Mouse (Mus musculus) heart, postnatal 4 days (tissue): ENCODE data around the gene Nedd9. TPM values are rescaled to one million over a fixed set of nuclear protein-coding genes. Genes with fewer than 3 reads are reported as not detected.

ENCODE experiments used
- DNase-seq: peaks from one replicate; pipeline ENCODE4 v3.0.0; 2021
- total RNA-seq, 2 experiments: library from RNA; stranded (reverse); gene quantifications; 2 replicates each; pipeline ENCODE4 v1.2.3; 2021

Nedd9 gene
- total RNA-seq, 2 experiments from 2014 or later: 40.2 to 40.3 TPM

DNA sequence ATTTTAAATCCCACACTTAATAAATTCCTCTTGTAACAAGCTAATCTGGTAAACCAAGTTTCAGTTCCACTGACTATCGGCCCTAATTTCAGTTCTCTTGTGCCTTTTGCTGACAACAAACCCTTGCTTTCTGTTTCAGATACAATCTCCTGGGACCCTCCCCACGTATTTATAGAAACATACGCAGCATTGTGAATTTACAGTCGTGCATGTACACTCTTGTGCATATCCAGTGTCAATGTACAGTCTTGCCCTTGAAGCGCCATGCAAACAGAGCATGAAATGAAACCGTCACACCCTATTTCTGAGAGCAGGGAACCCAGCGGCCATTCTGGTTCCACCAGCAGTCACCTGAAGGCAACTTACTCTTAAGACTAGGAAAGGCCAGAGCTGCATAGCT, 4.4 kb upstream of the Nedd9 start:
- no peak for DNase-seq

DNA sequence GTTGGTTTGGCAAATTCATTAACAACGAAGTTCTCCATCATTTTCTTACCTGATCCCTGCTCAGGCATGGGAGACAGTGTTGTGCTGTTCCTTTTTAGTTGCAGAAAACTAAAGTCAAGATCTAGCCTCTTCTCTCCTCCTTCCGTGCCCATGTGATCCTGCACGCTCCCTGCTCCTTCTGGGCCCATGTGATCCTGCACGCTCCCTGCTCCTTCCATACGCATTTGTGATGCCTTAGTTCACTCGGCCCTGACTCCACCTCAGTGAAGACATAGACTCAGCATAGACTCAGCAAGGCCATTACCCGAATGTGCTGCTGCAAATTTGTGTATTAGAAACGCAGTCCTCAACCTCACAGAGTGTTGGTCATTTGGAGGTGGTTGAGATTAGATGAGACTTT, 3.1 kb upstream of the Nedd9 start:
- no peak for DNase-seq

DNA sequence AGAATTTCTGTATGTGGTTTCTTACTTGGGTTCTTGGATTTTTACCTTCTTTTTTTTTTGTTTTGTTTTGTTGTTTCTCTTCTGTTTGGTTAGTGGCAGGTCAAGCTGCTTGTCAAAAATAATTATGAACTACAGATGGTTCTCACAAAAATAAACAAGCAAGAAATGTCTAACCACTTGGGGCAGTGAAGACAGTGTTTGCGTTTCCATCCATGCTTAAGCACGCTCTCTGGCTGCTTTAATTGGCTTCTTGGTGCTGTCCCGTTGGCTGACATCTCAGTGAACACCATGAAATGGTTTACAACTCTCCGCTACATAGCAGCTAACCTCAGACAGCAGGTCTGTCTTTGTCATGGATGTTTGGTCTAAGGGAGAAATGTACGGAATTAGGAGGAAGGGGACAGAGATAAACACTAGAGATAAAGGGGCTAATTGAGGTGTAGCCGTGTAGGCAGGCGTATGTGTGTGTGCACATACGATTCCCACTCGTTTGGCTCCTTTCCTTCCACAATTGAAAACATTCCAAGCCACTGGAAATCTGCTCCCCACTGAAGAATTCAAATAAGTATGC, 2.6 kb upstream of the Nedd9 start:
- no peak for DNase-seq

DNA sequence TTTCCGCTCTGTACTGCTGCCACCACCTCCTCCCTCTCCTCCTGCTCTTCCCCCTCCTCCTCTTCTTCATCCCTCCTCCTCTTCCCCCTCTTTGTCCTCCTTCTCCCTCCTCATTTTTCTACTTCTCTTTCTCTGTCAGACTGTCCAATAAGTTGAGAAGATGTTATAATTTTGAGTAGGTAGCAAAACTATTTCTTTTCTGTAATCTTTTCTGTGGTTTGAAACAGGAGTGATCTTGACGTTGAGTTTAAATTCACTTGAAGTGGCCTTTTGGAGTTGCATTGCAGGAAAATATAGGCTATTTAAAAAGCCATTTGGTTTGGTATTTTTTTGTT, 214 bp upstream of the Nedd9 start:
- no peak for DNase-seq

DNA sequence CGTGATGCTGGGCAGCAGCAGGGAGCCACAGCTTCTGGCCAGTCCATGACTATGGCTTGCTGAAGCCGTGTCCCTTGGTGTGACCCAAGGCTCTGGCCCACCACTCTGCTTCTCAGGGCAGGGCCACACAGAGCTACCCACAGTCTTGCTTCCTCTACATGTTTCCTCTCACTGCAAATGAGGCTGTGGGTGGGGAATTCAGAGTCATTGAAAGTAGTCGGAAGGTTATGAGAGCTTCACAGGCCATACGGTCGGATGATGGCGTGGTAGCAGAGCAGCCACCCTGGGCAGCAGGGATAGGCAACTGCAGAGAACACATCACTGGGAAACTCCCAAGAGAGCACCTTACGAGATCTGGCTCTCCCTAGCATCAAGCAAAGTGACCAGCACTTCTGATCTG, 3.2 kb downstream of the Nedd9 start:
- no peak for DNase-seq

DNA sequence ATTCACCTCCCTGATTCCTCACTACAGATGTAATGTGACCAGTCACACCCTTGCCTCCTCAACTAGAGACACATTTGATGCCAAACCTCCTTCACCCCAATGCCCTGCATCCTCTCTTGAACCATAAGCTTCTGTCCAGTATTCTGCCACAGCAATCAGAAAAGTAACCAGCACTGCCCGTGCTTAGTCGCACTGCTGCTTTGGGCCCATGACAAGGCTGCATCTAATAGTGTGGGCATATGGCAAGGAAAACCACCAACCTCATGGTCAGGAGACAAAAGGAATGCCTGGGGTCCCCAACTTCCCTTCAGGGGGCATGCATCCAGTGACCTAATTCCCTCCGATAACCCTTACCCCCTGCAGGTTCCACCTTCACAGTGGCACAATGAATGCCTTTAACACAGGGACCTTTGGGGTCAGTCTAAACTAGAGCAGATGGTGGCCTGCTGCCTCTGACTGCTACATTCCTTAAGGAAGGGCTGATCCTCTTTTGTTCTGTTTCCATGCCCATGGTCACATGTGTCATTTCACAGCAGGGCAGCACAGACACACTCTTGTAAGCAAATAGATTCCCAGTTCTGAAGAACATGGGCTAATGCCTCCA, 4.7 kb downstream of the Nedd9 start:
- DNase-seq: no peak

DNA sequence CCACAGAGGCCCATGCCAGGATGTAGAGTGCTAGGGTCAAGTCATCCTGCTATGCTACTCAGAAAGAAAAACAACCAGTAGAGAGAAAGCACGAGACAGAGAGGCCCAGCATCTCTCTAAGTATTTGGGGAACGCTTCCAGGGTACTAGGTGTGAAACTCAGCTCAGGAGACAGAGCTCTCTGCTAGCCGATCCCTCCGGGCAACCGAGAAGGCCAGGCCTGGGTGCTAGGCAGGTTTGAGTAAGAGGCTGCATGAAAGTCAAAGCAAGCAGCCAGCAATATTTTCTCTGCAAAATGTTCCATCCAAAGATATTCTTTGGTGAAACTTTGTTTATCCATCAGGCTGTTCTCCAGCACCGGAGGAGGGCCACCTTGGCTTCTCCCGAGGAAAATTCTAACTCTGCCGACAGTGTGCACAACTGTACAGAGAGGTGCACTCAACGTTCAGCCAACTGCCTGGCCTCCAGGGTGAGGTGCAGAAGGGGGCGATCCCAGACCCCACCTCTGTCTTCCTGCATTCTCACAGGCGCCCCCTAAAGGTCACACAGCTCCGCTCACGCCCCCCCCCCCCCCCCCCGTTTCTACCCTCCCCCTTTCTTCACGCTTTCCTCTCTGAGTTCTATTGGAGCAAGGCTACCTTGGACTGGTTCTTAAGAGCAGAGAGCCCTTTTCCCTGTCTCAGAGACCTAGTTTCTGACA, 7.3 kb downstream of the Nedd9 start:
- no peak for DNase-seq

DNA sequence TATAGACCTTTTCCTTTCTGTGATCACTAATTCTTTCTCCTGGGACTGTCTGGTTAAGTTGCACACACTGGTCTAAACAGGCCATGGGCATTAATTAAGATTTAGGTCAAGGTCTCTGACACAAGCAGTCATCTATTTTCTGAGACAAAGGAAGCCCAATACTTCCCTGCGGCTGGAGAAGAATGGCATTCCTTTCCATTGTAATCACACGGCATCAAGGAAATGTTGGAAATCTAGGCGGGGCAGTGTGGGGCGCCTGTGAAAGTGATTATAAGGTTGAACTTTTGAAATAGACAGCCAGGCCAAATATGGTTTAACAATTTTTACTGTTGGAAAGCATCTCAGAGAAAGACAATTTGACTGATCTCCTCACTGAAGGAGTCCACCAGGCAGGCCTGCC, 10.9 kb downstream of the Nedd9 start:
- DNase-seq: peak; percentile 23

DNA sequence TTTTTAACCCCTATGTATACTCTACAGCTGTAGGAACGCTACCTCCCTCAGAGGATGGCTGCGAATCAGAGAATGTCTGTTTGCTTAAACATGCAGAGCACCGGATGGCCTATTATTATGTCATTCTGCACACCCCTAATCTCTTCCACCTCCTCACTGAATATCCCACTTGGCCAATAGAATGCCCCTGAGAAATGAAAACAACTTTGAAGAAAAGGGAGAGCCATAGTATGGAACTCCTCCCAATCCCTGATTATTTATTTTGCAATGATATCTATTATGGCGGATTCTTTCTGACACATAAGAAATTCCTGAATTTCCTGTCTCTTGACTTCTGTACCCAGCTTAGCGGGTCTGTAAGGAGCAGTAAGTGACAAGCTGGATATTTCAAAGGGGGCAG, 12.8 kb downstream of the Nedd9 start:
- no peak for DNase-seq

DNA sequence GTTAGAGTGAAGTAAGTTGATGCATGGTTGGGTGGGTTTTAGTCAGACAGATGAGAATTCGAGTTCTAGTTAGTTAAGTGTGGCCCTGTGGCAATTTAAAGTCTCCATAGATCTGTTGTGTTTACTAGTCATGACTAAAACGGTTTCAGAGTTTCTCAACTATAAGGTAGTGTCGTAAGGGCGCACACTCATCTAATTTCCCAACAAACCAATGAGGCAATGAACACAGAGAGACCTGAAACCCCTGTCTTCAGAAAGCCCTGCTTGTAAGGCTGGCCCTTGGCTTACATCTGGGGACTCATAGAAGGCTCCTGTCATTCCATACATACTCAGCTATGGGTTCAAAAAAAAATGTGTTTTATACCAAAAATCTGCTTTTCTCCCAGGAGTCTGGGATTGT, 13.7 kb downstream of the Nedd9 start:
- DNase-seq: no peak

DNA sequence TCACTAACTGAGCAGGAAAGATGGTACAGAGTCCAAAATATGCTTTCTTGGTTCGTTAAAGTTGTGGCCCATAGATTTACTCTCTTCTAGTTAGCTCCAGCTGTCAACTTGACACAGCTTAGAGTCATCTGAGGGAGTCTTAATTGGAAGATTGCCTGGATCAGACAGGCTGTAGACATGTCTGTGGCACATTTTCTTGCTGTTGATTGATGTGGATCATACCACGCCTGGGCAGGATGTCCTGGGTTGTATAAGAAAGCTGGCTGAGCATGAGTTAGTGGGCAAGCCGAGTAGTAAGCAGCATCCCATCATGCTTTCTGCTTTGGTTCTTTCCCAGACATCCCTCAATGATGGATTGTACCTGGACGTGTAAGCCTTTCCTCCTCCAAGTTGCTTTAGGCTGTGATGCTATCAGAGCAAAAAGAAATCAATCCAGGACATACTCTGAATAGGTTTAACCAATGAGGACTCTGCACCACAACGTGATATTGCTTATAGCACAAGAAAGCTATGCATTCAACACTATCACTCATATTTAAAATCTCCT, 14.2 kb downstream of the Nedd9 start:
- no peak for DNase-seq

DNA sequence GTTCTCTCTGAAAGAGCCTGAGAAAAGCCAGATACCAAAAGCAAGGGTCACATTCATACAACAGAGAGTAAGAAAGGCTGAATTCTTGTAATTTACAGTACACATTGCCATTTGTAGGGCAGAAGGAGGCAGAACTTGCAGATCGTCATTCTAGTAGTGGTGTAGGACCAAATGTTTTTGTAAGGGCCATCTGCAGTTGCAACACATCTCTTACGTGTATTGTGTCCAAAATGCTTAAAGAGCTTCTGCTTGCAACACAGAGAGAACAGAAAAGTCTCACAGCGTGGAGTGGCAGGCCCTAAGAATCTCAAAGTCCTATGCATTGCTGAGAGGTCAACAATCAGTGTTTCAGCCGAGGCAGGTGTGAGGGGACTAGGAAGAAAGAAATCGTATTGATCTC, 18.9 kb downstream of the Nedd9 start:
- DNase-seq: no peak

DNA sequence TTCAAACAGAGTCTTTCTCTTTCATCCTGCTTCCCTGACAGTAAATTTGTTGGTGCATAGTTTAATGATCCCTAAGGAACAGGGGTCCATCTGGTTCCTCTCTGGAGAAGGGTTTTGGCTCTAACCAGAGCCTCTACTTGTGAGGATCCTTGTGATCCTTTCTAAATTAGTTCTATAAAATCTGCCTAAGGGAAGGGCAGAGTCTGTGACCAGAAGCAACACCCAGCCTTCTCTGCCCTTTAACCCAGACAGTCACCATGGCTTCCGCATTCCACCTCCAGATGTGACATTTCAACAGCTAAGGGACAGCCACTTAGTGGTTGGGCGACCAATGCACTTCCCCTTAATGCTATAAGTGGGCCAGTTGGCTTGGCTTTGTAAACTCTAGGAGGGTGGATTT, 20.1 kb downstream of the Nedd9 start:
- DNase-seq: peak; percentile 58

DNA sequence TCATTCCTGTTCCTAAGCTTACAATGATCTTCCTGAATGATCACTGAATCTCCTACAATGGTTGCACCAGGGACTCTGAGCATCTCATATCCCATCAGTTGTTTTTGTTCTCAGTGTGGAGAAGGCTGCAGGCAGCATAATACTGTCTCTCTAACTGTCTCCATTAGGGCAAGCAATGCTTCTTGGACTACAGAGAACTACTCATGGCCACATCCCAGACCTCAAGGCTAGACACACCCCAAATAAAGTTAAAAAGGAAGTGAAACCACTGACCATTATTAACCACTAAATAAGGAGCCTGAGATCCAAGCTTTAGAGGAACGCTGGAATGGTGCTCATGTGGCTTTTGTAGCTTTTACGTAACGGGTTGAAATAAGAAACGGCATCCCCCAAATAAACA, 20.5 kb downstream of the Nedd9 start:
- DNase-seq: peak; percentile 8

DNA sequence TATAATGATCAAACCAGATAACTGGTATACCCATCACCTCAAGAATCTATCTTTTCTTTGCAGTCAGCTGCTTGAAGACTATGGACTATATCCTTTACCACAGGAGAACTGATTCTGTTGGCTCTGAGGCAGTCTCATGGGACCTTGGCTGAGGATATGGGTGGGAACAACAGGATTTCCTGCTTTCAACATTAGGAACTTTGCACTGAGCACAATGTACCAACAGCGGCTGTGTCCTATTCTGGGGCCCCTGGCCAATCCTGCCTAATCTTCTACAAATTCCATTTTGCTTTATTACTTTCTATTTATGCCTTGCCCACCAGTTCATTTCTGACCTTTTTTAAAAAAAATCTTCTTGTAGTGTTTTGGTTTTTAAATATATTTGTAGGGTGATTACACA, 21.0 kb downstream of the Nedd9 start:
- DNase-seq: peak; percentile 71

DNA sequence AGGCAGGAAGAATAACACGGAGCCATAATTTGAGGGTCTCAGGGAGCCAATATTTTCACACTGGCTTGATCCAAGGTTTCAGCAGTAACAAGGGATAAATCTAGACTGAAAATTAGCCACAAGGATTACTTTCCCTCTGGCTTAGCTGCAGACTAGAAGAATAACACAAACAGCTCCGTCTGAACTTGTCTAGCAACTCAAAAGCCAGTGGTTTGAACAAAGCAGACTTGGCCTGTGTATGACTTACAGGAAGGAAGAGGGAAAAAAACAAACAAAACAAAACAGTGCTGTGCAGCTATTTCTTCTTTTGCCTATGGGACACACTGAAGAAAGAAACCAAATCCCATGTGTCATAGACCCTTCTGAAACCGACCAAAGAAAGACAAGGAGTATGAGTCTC, 25.7 kb downstream of the Nedd9 start:
- DNase-seq: no peak

DNA sequence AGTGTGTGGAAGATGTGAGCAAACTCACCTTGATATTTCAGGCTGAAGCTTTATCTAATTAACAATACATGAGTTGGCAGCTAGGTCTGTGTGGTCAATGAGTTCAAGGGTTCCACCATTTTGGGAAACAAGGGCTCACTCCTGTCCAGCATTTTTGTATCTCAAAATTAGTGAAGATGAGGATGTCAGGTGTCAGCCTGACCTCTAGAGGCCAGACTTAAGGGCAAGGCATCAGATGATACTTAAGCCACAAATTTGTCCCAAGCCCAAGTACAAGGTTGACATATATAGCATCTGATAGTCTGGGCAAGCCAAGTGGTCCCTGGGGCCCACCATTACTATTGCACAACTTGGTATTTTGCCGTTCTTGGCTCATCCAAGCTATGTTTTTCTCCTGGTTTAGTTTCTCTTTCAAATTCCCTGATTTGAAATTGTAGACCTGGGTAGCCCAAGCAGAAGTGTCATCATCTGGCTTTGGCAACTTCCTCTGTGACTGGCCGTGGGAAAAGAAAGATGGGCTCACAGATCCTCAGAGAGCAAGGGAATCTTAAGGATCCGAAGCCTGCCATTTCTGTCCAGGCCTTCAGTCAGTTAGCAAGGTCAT, 27.4 kb downstream of the Nedd9 start:
- DNase-seq: no peak

DNA sequence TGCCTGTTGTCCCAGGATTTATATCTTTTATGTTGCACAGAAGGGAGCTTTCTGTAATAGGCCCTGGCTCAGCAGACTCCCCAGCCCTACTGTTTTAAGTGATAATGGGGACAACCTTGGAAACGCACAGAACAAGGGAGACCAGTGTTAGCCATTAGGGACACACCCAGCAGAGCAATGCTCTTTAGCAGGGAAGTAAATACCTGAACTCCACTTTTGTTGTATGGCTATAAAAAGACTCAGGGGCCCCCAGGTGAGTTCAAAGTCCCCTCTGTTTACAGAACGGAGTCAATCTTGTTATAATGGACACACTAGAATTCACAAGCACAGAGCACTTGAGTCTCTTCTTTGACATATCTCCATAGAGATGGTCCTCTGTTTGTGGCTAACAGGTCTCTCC, 28.5 kb downstream of the Nedd9 start:
- no peak for DNase-seq

DNA sequence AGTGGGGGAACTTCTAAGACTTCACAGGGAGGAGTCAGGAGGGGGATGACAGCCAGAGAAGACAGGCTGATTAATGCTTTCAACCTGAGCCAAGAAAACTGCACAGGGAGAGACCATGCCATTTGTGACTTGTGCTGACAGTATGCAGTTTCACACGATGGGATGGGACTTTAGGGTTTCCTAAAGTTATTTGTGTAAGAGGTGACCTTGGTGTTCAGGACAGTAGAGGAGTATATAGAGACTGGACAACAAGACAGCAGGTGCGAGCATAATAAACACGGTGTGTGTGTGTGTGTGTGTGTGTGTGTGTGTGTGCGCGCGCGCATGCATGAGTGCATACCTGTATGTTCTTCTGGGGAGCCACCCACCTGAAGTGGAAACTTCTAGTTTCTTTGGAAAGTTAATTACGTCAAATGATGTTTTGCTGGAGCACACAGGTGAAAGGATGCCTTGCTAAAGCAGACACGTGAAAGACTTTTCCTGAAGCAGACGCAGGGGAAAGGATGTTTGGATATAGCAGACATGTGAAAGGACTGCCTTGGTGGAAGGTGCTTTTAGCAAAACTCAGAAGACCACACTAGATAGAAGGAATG, 29.3 kb downstream of the Nedd9 start:
- DNase-seq: no peak

DNA sequence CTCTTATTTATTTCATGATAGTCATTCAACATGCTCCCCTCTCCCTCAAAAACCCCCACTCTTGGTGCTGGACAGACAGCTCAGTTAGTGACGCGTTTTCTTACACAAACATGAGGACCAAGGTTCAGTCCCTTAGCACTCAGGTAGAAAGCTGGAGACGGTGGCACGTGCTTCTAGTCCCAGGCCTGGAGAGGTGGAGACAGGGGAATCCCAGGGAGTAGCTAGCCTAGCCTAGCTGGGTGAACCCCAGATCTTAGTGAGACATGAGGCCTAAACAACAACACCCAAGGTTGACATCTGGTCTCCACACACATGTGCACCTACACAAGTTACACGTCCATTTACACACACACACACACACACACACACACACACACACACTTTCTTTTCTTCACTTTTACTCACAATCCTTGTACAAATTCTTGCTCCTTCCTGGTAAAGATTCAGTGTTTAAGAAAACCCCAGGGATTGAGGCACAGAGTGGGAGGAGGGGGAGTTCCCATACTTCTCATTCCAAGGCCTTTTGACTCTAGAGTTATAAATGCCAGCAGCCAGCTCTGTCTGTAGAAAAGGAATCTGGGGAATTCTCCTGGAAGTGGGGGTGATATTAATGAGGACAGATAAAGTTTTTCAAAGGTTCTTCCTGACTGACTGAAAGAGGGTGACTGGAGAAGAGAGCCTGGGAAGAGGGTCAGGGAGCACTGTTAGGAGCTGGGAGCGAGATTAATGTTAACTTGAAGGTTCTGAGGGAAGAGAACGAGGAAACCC, 29.9 kb downstream of the Nedd9 start:
- no peak for DNase-seq

DNA sequence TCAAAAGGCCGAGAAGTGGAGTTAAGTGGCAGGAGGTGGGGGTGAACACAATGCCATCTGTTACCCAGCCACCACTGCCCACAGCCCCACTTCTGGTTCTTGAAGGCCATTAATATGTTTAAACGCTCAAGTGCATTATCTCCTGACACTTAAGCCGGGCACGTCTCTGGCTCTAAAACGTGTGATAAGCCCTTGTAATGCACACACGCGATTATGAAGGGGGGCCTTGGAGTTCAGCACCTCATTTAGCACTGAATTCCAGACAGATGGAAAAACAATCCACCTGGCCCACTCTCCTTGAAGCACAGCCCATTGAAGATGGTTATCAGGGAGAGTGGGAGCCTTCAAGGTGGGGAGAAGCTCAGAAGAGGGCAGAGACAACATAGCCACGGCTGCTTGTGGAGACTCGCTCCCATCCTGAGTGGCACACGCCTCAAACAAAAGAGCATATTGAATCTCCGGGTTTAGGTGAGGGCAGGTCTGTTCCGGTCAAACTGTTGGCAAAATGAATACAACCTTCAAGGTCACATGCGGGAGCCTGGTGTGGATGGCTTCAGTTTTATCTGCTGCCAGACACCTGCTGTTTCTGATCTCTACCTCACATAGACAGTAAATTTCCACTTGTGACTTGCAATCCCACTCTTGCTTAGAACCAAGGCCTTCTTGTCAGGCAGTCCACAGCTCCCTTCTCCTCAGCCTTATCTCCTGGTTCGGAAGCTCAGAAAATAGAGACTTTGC, 30.7 kb downstream of the Nedd9 start:
- peak; percentile 9 for DNase-seq
